Mouse (Mus musculus): ENCODE measurements around the gene Pip5k1a.
"Not testable (repeated sequence)": the region's sequence is repeated elsewhere in the genome, so short reads cannot be mapped to it uniquely, and the experiment has no call there.

Gene Pip5k1a

GRCm38 (mm10) chr3:95112760-95113159 lies 6.0 kb upstream of the Pip5k1a start:
- no peak for DNase-seq (ENCODE audit: low read depth, low spot score)

DNA sequence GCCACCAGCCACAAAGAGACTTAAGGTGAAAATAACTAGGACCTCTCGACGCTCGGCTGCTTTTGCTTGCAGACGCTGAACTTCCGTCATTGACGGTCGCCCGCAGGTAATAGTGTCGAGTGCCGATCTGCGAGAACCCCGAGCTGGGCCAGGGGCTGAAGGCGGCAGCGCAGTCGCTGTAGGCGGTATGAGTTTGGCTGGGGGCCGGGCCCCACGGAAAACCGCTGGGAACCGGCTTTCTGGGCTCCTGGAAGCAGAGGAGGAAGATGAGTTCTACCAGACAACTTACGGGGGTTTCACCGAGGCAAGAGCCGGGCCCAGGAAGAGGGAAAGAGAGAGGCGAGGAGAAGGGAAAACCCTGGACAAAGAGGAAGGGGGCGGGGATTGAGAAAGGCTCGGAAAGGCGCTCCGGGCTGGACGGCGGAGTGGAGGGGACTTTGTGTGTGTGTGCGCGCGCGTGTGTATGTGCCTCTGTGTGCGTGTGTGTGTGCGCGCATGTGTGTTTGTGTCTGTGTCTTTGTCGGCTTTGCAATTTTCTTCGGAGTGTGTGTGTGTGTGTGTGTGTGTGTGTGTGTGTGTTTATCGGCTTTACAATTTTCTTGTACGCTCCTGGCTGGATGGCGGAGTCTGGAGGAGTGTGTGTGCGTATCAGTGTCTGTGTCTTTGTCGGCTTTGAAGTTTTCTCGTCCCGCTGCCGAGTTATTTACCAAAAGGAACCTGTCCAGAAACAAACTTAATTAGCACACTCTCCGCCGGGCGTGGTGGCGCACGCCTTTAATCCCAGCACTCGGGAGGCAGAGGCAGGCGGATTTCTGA lies 4.4 kb upstream of the Pip5k1a start, which contains the start of gene Vps72:
TSS of gene Vps72 (plus strand) at position 112 of the 816 bp plus-strand sequence.
- DNase-seq (ENCODE audit: low read depth, low spot score): peak; percentile 95

DNA sequence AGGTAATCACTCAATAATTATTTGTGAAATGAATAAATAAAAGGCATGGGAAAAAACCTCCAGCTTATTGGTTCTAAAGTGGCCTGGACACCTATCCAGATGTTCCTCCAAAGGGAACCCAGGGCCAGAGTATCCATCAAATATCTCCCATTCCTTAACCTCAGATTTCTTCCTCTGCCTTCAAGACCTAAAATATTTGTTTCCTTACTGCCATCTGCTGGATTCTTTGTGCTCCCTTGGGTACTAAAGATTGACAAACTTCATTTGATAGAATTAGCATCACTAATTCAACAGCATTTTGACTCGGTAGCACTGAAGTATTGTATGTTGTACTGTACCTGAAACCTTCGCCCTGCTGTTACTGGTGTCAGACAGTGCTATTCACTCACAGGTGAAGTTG lies 1.2 kb upstream of the Pip5k1a start:
- DNase-seq (ENCODE audit: low read depth, low spot score): peak; percentile 27

GRCm38 (mm10) chr3:95107308-95107707 lies 578 bp upstream of the Pip5k1a start:
- not testable (repeated sequence) for DNase-seq (ENCODE audit: low read depth, low spot score)

DNA sequence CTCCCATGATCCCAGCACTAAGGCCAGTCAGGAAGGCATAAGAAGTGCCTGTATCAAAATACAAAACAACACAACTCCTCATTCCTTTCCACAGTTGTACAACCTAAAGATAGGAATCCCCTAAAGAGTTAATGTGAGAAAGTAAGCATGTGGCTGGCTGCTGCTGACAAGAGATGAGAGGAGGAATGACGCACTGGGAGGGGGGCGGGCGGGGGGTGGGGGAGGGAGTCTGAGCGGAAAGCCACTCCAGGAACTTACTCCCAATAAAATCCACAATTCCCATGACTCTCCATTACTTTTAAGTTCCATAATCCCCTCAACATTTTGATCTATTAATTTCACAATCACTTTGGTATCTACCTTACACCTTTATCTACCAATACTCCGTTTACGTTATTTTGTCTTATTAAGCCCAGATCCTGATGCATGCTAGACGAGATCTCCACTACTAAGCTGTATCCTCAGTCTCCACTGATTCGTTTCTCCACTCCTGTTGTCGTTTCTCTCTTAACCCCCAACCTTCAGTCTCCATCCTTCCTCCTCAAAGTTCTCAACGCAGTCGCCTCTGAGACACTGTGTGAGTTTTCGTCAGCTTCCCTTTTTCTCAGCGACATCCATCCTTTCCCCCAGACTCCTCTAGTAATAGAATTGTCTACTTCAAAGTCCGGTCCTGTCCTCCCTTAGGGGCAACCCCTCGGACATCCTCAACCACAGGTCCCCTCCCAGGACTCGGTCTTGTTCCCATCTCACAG lies 968 bp downstream of the Pip5k1a start:
- DNase-seq (ENCODE audit: low read depth, low spot score): no peak

- DNase-seq (ENCODE audit: low read depth, low spot score): no peak
Measured at GRCm38 (mm10) chr3:95105121-95105520, 1.6 kb downstream of the Pip5k1a start.

DNA sequence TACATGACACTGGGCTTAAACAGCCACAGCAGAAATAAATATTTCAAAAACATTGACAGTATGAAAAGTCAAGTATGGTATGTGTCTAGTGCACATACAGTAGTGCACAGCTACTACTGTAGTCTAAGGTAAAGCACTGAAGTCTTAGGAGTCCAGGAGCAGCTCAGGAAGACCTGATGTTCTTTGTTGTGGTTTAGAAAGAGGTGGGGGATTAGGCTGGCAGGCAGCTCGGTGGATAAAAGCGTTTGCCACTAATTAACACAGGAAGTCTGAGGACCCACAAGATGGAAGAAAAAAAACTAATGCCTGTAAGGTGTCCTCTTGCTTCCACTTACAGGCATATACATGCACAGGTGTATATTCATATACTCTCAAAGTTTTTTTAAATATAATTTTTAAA lies 5.9 kb downstream of the Pip5k1a start:
- DNase-seq (ENCODE audit: low read depth, low spot score): no peak

DNA sequence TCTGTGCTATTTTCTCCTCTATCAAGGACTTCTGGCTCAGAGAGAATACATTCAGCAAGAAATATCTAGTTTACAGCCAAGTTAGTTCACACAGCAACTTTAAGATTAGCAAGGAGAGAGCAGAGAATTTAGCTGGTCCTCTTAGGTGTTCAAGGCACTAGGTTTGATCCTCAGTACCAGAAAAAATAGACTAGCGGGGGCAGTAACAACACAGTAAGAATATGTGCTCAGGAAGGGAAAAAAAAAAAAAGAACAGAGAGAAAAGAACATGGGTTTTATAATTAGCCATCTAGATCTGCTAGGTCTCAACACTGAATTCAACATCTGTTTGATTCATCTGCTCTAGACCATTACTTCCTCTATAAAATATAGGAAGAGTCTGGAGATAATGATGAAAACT lies 18.7 kb downstream of the Pip5k1a start:
- no peak for DNase-seq (ENCODE audit: low read depth, low spot score)

GRCm38 (mm10) chr3:95071606-95072005 lies 35.1 kb downstream of the Pip5k1a start:
- DNase-seq (ENCODE audit: low read depth, low spot score): peak; percentile 68

GRCm38 (mm10) chr3:95066570-95066969 lies 40.2 kb downstream of the Pip5k1a start:
- DNase-seq (ENCODE audit: low read depth, low spot score): peak; percentile 81

- DNase-seq (ENCODE audit: low read depth, low spot score): no peak
Measured at GRCm38 (mm10) chr3:95066095-95066494, 40.6 kb downstream of the Pip5k1a start.

GRCm38 (mm10) chr3:95065553-95065952 lies 41.2 kb downstream of the Pip5k1a start:
- no peak for DNase-seq (ENCODE audit: low read depth, low spot score)

- DNase-seq (ENCODE audit: low read depth, low spot score): no peak
Measured at GRCm38 (mm10) chr3:95063741-95064140, 43.0 kb downstream of the Pip5k1a start.

DNA sequence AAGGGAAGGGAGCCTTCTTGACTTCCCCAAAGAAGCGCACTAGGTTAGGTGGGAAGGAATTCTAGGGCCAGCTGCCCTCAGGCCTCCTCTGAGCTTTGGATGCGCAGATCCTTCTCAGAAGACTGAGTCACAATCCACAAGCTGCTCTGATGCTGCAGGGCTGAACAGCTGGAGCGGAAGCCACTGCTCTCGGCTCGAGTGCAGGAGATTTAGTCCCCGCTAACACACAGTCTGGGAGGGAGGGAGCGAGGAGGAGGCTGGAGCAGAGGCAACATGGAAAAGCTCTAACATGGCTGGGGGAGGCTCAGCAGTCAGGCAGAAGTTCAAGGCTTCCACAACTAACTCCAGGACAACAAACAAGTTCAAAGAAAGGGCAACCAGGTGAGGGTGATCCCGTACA lies 48.7 kb downstream of the Pip5k1a start:
- DNase-seq (ENCODE audit: low read depth, low spot score): no peak

GRCm38 (mm10) chr3:95056275-95056674 lies 50.5 kb downstream of the Pip5k1a start:
- DNase-seq (ENCODE audit: low read depth, low spot score): no peak

DNA sequence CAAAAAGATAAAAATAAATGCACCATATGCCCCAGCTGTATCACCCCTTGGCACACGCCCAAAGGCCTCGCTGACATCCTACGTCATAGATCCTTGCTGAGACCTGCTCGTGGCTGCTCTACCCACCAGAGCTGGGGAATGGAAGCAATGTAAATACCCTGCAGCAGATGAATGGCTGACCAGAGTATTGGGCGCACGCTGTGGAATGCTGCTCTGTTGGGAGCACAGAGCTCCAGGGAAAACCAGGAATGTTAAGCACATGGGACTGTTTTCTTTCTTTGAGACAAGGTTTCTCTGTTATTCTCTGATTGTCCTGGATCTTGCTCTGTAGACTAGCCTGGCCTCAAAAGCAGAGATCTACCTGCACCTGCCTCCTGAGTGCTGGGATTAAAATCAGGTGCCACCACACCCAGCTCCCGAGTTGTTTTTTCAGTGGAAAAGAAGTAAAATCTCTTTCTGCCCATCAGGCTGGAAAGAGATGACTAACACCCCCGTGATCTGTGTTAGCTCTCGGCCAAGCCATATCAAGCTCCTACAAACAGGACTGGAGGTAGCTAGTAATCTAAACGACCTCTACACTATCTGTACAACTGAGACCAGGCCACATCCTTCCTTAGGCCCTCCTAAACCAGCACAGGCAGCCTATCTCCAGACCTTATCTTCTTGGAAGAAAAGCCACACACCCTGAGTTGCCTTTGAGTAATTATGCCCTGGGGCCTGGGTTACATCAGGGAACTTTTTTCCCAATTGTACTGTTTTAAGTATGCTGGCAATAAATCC lies 52.1 kb downstream of the Pip5k1a start:
- DNase-seq (ENCODE audit: low read depth, low spot score): no peak

DNA sequence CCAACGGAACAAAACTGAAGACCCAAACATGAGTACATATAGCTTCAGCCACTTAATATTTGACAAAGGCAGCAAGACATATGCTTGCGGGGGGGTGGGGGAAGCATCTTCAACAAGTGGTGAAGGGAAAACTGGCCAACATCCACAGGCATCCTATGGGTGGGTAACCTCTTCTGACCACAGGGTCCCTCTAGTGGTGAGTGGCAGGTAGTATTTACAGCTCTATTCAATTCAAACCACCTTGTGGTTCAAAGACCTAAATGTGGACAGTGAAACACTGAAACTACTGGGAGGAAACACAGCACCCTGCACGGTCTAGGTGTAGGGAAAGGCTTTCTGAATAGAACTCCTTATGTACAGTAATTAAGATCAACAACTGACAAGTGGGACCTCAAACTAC lies 53.0 kb downstream of the Pip5k1a start:
- DNase-seq (ENCODE audit: low read depth, low spot score): peak; percentile 86

DNA sequence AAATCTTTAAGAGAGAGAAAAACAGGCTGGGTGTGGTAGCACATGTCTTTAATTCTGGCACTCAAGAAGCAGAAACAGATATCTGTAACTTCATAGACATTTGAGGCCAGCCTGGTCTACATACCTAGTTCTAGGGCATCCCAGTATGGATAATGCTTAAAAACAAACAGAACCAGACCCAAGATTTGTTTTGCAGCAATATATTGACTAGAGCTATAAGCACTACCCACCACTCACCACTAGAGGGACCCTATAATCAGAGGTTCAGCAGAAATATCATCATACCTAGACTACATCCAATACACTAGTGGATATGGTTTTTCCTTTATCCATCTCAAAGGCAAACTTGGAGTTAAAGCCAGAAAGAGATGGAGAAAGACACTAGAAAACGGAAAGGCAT lies 53.8 kb downstream of the Pip5k1a start:
- DNase-seq (ENCODE audit: low read depth, low spot score): peak; percentile 48

DNA sequence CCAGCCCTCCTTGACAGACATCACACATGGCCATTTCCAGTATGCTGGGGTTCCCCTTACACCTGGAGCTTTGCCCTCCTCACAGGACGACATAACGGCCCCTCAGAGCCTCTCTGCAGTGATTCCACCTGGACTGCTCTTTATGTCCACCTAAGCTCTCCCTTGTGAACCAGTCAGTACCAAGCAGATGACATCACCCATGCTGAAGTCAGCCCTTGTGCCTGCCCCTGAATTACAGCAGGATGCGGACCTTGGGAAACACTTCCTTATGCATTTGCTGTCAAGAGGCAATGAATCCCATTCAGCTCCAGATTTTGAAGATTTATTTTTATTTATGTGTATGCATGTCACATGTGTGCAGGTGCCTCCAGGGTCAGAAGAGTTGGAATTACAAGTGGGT lies 58.8 kb downstream of the Pip5k1a start:
- DNase-seq (ENCODE audit: low read depth, low spot score): no peak

DNA sequence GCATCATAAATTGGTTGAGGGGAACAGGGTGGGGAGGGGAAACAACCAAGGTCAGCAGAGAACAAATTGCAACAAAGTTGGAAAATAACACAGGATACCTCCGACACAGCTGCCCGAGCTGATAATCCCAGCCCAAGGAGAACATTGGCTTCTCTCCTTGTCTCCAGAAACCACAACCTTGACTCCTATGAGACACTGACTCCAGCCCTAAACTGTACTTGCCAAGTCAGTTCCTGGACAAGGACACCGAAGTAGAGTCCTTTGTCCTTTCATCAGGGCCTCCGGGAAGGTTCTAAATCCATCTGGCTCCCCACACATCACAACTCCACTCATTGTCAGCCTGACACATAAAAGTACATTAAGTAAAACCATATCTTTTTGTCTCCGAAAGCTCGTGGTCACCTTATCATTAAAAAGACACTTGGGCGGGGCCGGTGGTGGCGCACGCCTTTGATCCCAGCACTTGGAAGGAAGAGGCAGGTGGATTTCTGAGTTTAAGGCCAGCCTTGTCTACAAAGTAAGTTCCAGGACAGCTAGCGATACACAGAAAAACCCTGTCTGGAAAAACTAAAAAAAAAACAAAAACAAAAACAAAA lies 60.2 kb downstream of the Pip5k1a start:
- no peak for DNase-seq (ENCODE audit: low read depth, low spot score)

- no peak for DNase-seq (ENCODE audit: low read depth, low spot score)
Measured at GRCm38 (mm10) chr3:95043251-95043650, 63.5 kb downstream of the Pip5k1a start.

DNA sequence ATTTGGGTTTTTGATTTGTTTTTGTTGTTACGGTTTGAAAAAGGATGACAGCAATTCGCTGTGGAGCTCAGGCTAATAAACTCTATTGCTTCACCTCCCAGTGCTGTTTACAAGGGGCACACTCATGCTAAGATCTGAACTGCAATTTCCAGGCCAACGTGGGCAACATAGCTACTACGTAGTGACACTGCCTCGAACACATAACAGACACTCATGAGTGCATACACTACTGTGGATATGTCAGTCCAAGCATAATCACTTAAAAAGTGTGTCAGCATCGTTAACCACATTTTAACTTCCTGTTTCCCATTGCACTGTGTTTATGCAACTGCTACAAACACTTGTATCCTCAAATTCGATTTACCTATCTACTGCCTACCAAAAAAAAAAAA lies 63.9 kb downstream of the Pip5k1a start:
- DNase-seq (ENCODE audit: low read depth, low spot score): no peak
